Mouse (Mus musculus) mouse embryonic stem cell (cell line): Measurements from ENCODE around the gene Eif4g1.

Experiments used
- in situ Hi-C, 2 experiments: fragments of 300-500 bp; cut with MboI; formaldehyde crosslinking; loops; 1 replicate in 1 of 2; 3 replicates in 1 of 2; pipeline ENCODE4 v1.14.3; 2019 to 2020; ENCODE audit warnings: low sequenced_read_pairs in 2 of 2, low pct_unique_long_range_greater_than_20kb in 1 of 2, mixed read lengths in 1 of 2; ENCODE audit not compliant: unreplicated experiment in 1 of 2

Eif4g1 gene

GRCm38 (mm10) chr16:20739845-20740244, 71.7 kb downstream of the Eif4g1 start:
- in situ Hi-C loops = no loop called here
